8 mouse cellular contexts compared by ENCODE assay signal in genomic region chr13:73425839-73426490, GRCm38 (mm10). TPM values are rescaled to one million over a fixed set of nuclear protein-coding genes. Genes with fewer than 3 reads are reported as not detected.
DNase-seq lines count a peak whose midpoint lies in the region; ATAC-seq lines count a peak whose summit lies in the region.

No protein-coding gene starts in this region.

- no peaks in the 10 kb centered on the region for H3K36me3 ChIP-seq in intestine, embryonic 15.5 days
- H3K36me3 ChIP-seq in limb, embryonic 12.5 days: no peaks in the 10 kb centered on the region
- H3K36me3 ChIP-seq in midbrain, embryonic 15.5 days (replicated peaks): no peaks in the 10 kb centered on the region

- H3K4me3 ChIP-seq in intestine, embryonic 15.5 days (replicated peaks): no peak overlapping the region
- H3K4me3 ChIP-seq in limb, embryonic 12.5 days (replicated peaks): no peak overlapping the region
- no peak overlapping the region for H3K4me3 ChIP-seq in midbrain, embryonic 15.5 days

- H3K4me1 ChIP-seq in intestine, embryonic 15.5 days (replicated peaks): no peaks in the 10 kb centered on the region
- no peaks in the 10 kb centered on the region for H3K4me1 ChIP-seq in limb, embryonic 12.5 days (replicated peaks)
- peaks cover 3% of the 10 kb centered on the region; the same call in 1 of the 2 replicates for H3K4me1 ChIP-seq in midbrain, embryonic 15.5 days

- no peak overlapping the region for H3K4me2 ChIP-seq in intestine, embryonic 15.5 days (replicated peaks)
- no peak overlapping the region for H3K4me2 ChIP-seq in limb, embryonic 12.5 days
- H3K4me2 ChIP-seq in midbrain, embryonic 15.5 days: peak overlapping the region; percentile 35

- no peaks in the 10 kb centered on the region for H3K27me3 ChIP-seq in intestine, embryonic 15.5 days (replicated peaks)
- peaks cover 23% of the 10 kb centered on the region for H3K27me3 ChIP-seq in limb, embryonic 12.5 days
- H3K27me3 ChIP-seq in midbrain, embryonic 15.5 days (replicated peaks): no peaks in the 10 kb centered on the region

- no peak overlapping the region for H3K27ac ChIP-seq in intestine, embryonic 15.5 days
- no peak overlapping the region for H3K27ac ChIP-seq in limb, embryonic 12.5 days
- H3K27ac ChIP-seq in midbrain, embryonic 15.5 days: no peak overlapping the region

- WGBS in intestine, embryonic 15.5 days: 9% methylated on average over 11 of the region's 11 CpGs
- WGBS in limb, embryonic 12.5 days: 17% methylated on average over 11 of the region's 11 CpGs
- WGBS in midbrain, embryonic 15.5 days: 6% methylated on average over 11 of the region's 11 CpGs

- peak; percentile 97 for ATAC-seq in common myeloid progenitor, adult 5-6 weeks (replicated peaks; ENCODE audit: low read depth, poor library complexity, severe bottlenecking)
- peak; percentile 63; the same call in 1 of the 2 replicates for ATAC-seq in intestine, embryonic 15.5 days
- ATAC-seq in limb, embryonic 12.5 days (ENCODE audit: insufficient number of reproducible peaks, insufficient read depth, low FRiP score, low TSS enrichment, low read depth): 0 out of 2 replicates have a peak, but pooled peaks have one; percentile 42
- peak; percentile 63 for ATAC-seq in midbrain, embryonic 15.5 days (replicated peaks)

- H3K9me3 ChIP-seq in intestine, embryonic 15.5 days: no peaks in the 10 kb centered on the region
- no peaks in the 10 kb centered on the region for H3K9me3 ChIP-seq in limb, embryonic 12.5 days
- H3K9me3 ChIP-seq in midbrain, embryonic 15.5 days: no peaks in the 10 kb centered on the region

- DNase-seq in urinary bladder, adult 18-20 months (ENCODE audit: low spot score in 2 of 2): peak; percentile 29 to 37
- DNase-seq in urinary bladder, postnatal 10 days (ENCODE audit: low spot score): no peak
- DNase-seq in gastrocnemius, adult 8-10 months (ENCODE audit: low spot score in 2 of 2): peak; percentile 18 to 24
- peak; percentile 44 to 77 for DNase-seq in spleen, adult 18-20 months

- no peak overlapping the region for H3K9ac ChIP-seq in intestine, embryonic 15.5 days
- H3K9ac ChIP-seq in limb, embryonic 12.5 days (replicated peaks): no peak overlapping the region
- 0 out of 2 replicates have a peak overlapping the region, but pooled peaks have one; percentile 11 for H3K9ac ChIP-seq in midbrain, embryonic 15.5 days

RNA-seq across cellular contexts. Expression of gene Lpcat1, which starts 41.0 kb away (rescaled TPM):
- 14.2 and 18.7 TPM in 2 replicates for total RNA-seq in common myeloid progenitor, adult 5-6 weeks (2017)
- 1 to 10 TPM; 1.6 to 3.4 (median 2.6) TPM for total RNA-seq in gastrocnemius, adult 8-10 months (2022)
- polyA plus RNA-seq in intestine, embryonic 15.5 days (2015; fragmentation: Nextera tagmentation; extraction: Ambion mirVana): 19.8 and 22.5 TPM in 2 replicates
- 61.2 and 61.7 TPM in 2 replicates for polyA plus RNA-seq in limb, embryonic 12.5 days (2016; fragmentation: Nextera tagmentation; extraction: Ambion mirVana)
- polyA plus RNA-seq in midbrain, embryonic 15.5 days (2015; fragmentation: Nextera tagmentation; extraction: Ambion mirVana): 64.4 and 66.7 TPM in 2 replicates

Comparison
In these comparisons a context has a peak if more than half of its experiments do, and no peak if none do; other contexts are left out.
1. ATAC-seq: peak in every context shown above with its lines; median percentile 97 in common myeloid progenitor, adult 5-6 weeks; 63 in intestine, embryonic 15.5 days; 63 in midbrain, embryonic 15.5 days; 42 in limb, embryonic 12.5 days.